Mouse (Mus musculus): Measurements from ENCODE around the gene Tlx3. TPM values are rescaled to one million over a fixed set of nuclear protein-coding genes. Genes with fewer than 3 reads are reported as not detected.

Gene Tlx3
- polyA plus RNA-seq, 1 experiment from 2014 or later, result 0.18 TPM

DNA sequence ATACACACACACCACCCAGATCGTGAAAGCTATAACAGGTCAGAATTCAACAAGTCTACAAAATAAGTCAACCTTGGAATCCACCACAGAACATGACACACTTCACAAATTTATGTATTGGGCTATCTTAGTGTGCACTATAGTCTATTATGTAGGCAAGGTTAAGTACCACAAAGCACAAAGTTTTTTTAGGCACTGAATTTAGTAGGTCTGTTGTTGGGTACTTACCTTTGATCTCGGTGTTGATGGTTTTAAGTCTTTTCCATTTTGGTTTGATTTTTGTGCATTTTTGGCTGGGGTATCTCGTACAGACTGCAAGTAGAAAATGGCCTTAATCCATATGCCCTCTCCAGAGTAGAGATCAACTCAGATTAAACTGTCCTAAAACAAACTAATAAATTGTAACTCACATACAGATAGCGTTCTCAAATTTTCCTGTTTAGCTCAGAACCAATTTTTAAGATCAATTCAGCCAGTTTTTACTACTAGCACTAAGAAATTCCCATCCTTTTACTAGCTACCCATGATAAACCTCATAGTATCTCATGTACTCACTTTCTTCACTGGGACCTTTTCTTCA is 46.9 kb downstream of the Tlx3 start:
- peaks cover 0 to 7% of the 10 kb centered on the region in 2 experiments; a peak in 2 of 4 replicates for H3K4me1 ChIP-seq (ENCODE audit: control insufficient read depth in 2 of 2, insufficient read depth in 2 of 2, low read length in 2 of 2)
- H3K27ac ChIP-seq (replicated peaks in 1 of 2; ENCODE audit: control insufficient read depth in 1 of 2, insufficient read depth in 1 of 2, low read depth in 2 of 2, low read length in 2 of 2), result no peak overlapping the region
- peaks cover 99% of the 10 kb centered on the region for H3K36me3 ChIP-seq (ENCODE audit: control insufficient read depth, insufficient read depth, low read length)
- no peak overlapping the region for H3K4me3 ChIP-seq (ENCODE audit: control insufficient read depth in 1 of 2, insufficient read depth in 1 of 2, low read depth in 1 of 2, low read length in 2 of 2)
- H3K27me3 ChIP-seq (ENCODE audit: control insufficient read depth, insufficient read depth, low read length), result no peaks in the 10 kb centered on the region
- H3K9me3 ChIP-seq (ENCODE audit: control insufficient read depth, low read length), result no peaks in the 10 kb centered on the region
- ATAC-seq (ENCODE audit: insufficient number of reproducible peaks, insufficient read depth, low FRiP score, low read depth), result no peak
- WGBS, result 92% methylated on average over 4 of the region's 4 CpGs
- H3K9ac ChIP-seq (ENCODE audit: low read length), result no peak overlapping the region
- no peak overlapping the region for H3K4me2 ChIP-seq (ENCODE audit: low read length)

DNA sequence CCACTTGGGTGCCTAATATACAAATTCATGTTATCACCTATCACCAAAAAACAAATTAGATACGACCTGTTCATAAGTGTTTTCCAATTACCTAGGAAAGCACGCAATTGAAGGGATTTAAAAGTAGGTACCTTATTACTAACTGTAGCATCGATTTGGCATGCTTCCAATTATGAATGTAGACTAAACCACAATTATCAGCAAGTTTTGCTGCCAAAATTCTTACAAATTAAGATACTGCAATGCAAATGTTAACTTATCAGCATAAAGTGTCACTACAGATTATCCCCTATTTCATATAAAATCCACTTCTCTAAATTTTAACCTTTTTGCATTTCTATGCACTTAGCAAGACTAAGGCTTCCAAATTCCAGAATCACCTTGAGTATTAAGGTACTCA is 48.9 kb downstream of the Tlx3 start:
- ATAC-seq (ENCODE audit: insufficient number of reproducible peaks, insufficient read depth, low FRiP score, low read depth), result no peak

DNA sequence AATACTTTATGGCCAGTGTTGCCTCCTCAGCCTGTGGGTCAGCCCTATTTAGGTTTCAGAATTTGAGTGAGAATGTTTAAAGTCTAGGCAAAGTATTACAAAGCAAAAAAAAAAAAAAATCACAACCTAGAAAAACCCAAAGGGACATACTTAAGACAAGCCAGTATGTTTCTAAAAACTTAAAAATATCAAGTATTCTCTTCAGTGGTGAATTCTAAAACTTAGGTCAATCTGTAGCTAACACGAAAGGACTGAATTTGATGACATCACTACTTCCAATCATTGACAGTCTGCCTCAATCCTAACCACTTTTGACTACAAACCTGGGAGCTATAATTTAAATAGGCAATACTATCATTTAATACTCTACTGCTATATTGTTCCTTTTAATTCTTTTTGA is 50.4 kb downstream of the Tlx3 start:
- WGBS, result 83% methylated on average over 1 of the region's 1 CpGs
- no peak overlapping the region for H3K27ac ChIP-seq (replicated peaks in 1 of 2; ENCODE audit: control insufficient read depth in 1 of 2, insufficient read depth in 1 of 2, low read depth in 2 of 2, low read length in 2 of 2)
- H3K9ac ChIP-seq (ENCODE audit: low read length), result no peak overlapping the region
- no peak for ATAC-seq (ENCODE audit: insufficient number of reproducible peaks, insufficient read depth, low FRiP score, low read depth)
- no peak overlapping the region for H3K4me3 ChIP-seq (ENCODE audit: control insufficient read depth in 1 of 2, insufficient read depth in 1 of 2, low read depth in 1 of 2, low read length in 2 of 2)
- no peak overlapping the region for H3K4me2 ChIP-seq (ENCODE audit: low read length)
- H3K36me3 ChIP-seq (ENCODE audit: control insufficient read depth, insufficient read depth, low read length), result peaks cover 88% of the 10 kb centered on the region
- H3K4me1 ChIP-seq (ENCODE audit: control insufficient read depth in 2 of 2, insufficient read depth in 2 of 2, low read length in 2 of 2), result peaks cover 3 to 6% of the 10 kb centered on the region in 2 experiments
- no peaks in the 10 kb centered on the region for H3K9me3 ChIP-seq (ENCODE audit: control insufficient read depth, low read length)
- H3K27me3 ChIP-seq (ENCODE audit: control insufficient read depth, insufficient read depth, low read length), result no peaks in the 10 kb centered on the region

More for the DNA sequence above, 48.9 kb downstream of the Tlx3 start:
- peaks cover 99% of the 10 kb centered on the region for H3K36me3 ChIP-seq (ENCODE audit: control insufficient read depth, insufficient read depth, low read length)
- H3K4me2 ChIP-seq (ENCODE audit: low read length), result no peak overlapping the region
- 87% methylated on average over 3 of the region's 3 CpGs for WGBS
- no peaks in the 10 kb centered on the region for H3K27me3 ChIP-seq (ENCODE audit: control insufficient read depth, insufficient read depth, low read length)
- H3K4me3 ChIP-seq (ENCODE audit: control insufficient read depth in 1 of 2, insufficient read depth in 1 of 2, low read depth in 1 of 2, low read length in 2 of 2), result no peak overlapping the region
- no peaks in the 10 kb centered on the region for H3K9me3 ChIP-seq (ENCODE audit: control insufficient read depth, low read length)
- no peak overlapping the region for H3K9ac ChIP-seq (ENCODE audit: low read length)
- no peak overlapping the region for H3K27ac ChIP-seq (replicated peaks in 1 of 2; ENCODE audit: control insufficient read depth in 1 of 2, insufficient read depth in 1 of 2, low read depth in 2 of 2, low read length in 2 of 2)
- H3K4me1 ChIP-seq (ENCODE audit: control insufficient read depth in 2 of 2, insufficient read depth in 2 of 2, low read length in 2 of 2), result no peaks in the 10 kb centered on the region

DNA sequence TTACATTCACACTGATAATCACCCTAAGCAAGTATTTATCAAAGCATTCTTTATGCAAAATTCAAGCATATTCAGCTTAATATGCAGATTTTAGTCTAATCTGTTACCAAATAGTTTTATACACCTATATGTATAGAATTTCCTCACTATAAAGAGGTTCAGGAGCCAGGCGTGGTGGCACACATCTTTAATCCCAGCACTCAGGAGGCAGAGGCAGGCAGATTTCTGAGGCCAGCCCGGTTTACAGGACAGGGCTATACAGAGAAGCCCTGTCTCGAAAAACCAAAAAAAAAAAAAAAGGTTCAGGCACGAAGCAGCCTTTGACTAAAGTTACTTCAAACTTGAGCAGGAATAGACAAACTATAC is 51.6 kb downstream of the Tlx3 start:
- peaks cover 76% of the 10 kb centered on the region for H3K36me3 ChIP-seq (ENCODE audit: control insufficient read depth, insufficient read depth, low read length)
- H3K9ac ChIP-seq (ENCODE audit: low read length), result no peak overlapping the region
- 78% methylated on average over 4 of the region's 4 CpGs for WGBS
- no peaks in the 10 kb centered on the region for H3K27me3 ChIP-seq (ENCODE audit: control insufficient read depth, insufficient read depth, low read length)
- H3K4me1 ChIP-seq (ENCODE audit: control insufficient read depth in 2 of 2, insufficient read depth in 2 of 2, low read length in 2 of 2), result peaks cover 6 to 8% of the 10 kb centered on the region in 2 experiments
- no peak overlapping the region for H3K27ac ChIP-seq (replicated peaks in 1 of 2; ENCODE audit: control insufficient read depth in 1 of 2, insufficient read depth in 1 of 2, low read depth in 2 of 2, low read length in 2 of 2)
- no peak for ATAC-seq (ENCODE audit: insufficient number of reproducible peaks, insufficient read depth, low FRiP score, low read depth)
- H3K4me2 ChIP-seq (ENCODE audit: low read length), result no peak overlapping the region
- no peak overlapping the region for H3K4me3 ChIP-seq (ENCODE audit: control insufficient read depth in 1 of 2, insufficient read depth in 1 of 2, low read depth in 1 of 2, low read length in 2 of 2)
- no peaks in the 10 kb centered on the region for H3K9me3 ChIP-seq (ENCODE audit: control insufficient read depth, low read length)

DNA sequence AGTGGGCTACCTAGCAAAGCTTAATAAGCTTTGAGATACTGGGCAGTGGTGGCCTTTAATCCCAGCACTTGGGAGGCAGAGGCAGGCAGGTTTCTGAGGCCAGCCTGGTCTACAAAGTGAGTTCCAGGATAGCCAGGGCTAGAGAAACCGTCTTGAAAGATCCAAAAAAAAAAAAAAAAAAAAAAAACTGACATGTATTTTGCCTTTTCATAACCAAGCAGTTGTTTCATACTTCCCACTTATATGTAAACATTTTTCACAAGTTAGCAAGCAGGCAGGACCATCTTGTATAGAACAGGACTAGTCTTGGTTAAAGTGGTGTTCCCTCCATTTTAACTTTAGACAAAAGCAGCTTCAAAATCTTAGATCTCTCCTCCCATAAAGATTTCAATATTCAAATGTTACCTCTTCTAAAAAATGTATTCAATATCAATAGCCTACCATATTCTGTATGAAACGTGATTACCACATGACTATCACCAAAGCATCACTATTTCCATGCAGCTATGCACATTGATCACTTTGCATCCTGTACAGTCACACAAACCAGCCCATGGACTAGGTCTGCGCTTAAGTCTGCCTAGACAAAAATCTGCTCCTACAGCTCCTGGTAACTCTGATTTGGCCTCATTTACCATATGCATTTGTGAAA is 52.1 kb downstream of the Tlx3 start:
- H3K27me3 ChIP-seq (ENCODE audit: control insufficient read depth, insufficient read depth, low read length), result no peaks in the 10 kb centered on the region
- H3K36me3 ChIP-seq (ENCODE audit: control insufficient read depth, insufficient read depth, low read length), result peaks cover 71% of the 10 kb centered on the region
- peaks cover 6 to 8% of the 10 kb centered on the region in 2 experiments for H3K4me1 ChIP-seq (ENCODE audit: control insufficient read depth in 2 of 2, insufficient read depth in 2 of 2, low read length in 2 of 2)
- H3K9me3 ChIP-seq (ENCODE audit: control insufficient read depth, low read length), result no peaks in the 10 kb centered on the region
- H3K27ac ChIP-seq (replicated peaks in 1 of 2; ENCODE audit: control insufficient read depth in 1 of 2, insufficient read depth in 1 of 2, low read depth in 2 of 2, low read length in 2 of 2), result no peak overlapping the region
- no peak for ATAC-seq (ENCODE audit: insufficient number of reproducible peaks, insufficient read depth, low FRiP score, low read depth)
- H3K4me3 ChIP-seq (ENCODE audit: control insufficient read depth in 1 of 2, insufficient read depth in 1 of 2, low read depth in 1 of 2, low read length in 2 of 2), result no peak overlapping the region
- H3K4me2 ChIP-seq (ENCODE audit: low read length), result no peak overlapping the region
- no peak overlapping the region for H3K9ac ChIP-seq (ENCODE audit: low read length)
- 72% methylated on average over 3 of the region's 3 CpGs for WGBS

Other genes starting within 250 kb of the Tlx3 start
- 7.9 and 9.5 TPM in 2 replicates for gene Fgf18, start 56.2 kb downstream of the Tlx3 start, polyA plus RNA-seq (2014; fragmentation: Nextera tagmentation; extraction: Ambion mirVana)
- 465 and 517 TPM in 2 replicates for gene Npm1, start 40.4 kb downstream of the Tlx3 start, polyA plus RNA-seq (2014; fragmentation: Nextera tagmentation; extraction: Ambion mirVana)
- not detected in 2 replicates for gene Gm12117, start 73.1 kb upstream of the Tlx3 start, polyA plus RNA-seq (2014; fragmentation: Nextera tagmentation; extraction: Ambion mirVana)

Measured in heart, embryonic 14.5 days (tissue).